Mouse (Mus musculus) cortical plate, adult 2 months (tissue): ENCODE results near the gene Gng2.

Experiments used
- CTCF ChIP-seq: fragments of 200-500 bp; IDR thresholded peaks from 2 replicates; pipeline ENCODE4 v1.5.1; 2011; ENCODE audit warnings: mild to moderate bottlenecking, control low read depth, low read length; ENCODE audit not compliant: insufficient read depth; ENCODE audit errors: extremely low read depth
- POLR2A ChIP-seq: fragments of 200-500 bp; IDR thresholded peaks from 2 replicates; pipeline ENCODE4 v1.6.1; 2011; ENCODE audit warnings: mild to moderate bottlenecking, low read length, control low read depth; ENCODE audit not compliant: insufficient read depth; ENCODE audit errors: extremely low read depth

- TF ChIP-seq POLR2A: no peak
- no peak for TF ChIP-seq CTCF
These were observed 34.7 kb downstream of the Gng2 start for GRCm38 (mm10) chr14:19942732-19943131.
